Mouse (Mus musculus) central nervous system, embryonic 14 days (tissue): ENCODE data around the gene Lgr5. TPM values are rescaled to one million over a fixed set of nuclear protein-coding genes. Genes with fewer than 3 reads are reported as not detected.

Experiments
- polyA plus RNA-seq: library from polyadenylated mRNA; depleted of rRNA; stranded (reverse); fragments of >200 nt; gene quantifications from 2 replicates; pipeline ENCODE4 v1.2.3, GENCODE M21; 2012; rRNA removed

The Lgr5 gene
- polyA plus RNA-seq = 1.2 and 5.3 TPM in 2 replicates

GRCm38 (mm10) chr10:115587301-115587969 is at the start of gene Lgr5:
TSS of gene Lgr5 (minus strand) at chr10:115587780.

GRCm38 (mm10) chr10:115569712-115570491 is 17.7 kb downstream of the Lgr5 start, which contains the start of gene A930009A15Rik:
TSS of gene A930009A15Rik (plus strand) at chr10:115569986.

Other genes starting within 250 kb of the Lgr5 start
- gene Tmem19, start 225.3 kb downstream of the Lgr5 start, polyA plus RNA-seq = 26.0 and 26.3 TPM in 2 replicates
- gene Thap2, start 203.3 kb downstream of the Lgr5 start, polyA plus RNA-seq = 14.6 and 18.1 TPM in 2 replicates
- gene Zfc3h1, start 202.8 kb downstream of the Lgr5 start, polyA plus RNA-seq = 129 and 132 TPM in 2 replicates
- gene A930009A15Rik, start 17.8 kb downstream of the Lgr5 start, polyA plus RNA-seq = 0.12 and 0.24 TPM in 2 replicates
- gene Tspan8, start 229.1 kb upstream of the Lgr5 start, polyA plus RNA-seq = 0.18 and 2.2 TPM in 2 replicates